ENCODE assay signal across 14 mouse cellular contexts in genomic region chr7:117430361-117430935, GRCm38 (mm10). TPM values are rescaled to one million over a fixed set of nuclear protein-coding genes. Genes with fewer than 3 reads are reported as not detected.
"Had no signal": no experiment of that assay in that cellular context is flagged by ENCODE, and none has a peak within 500 bp of the region (broad histone marks: within the 10 kb centered on the region; RNA-seq: fewer than 3 reads in every experiment).

No protein-coding gene starts in this region.

- H3K27ac ChIP-seq: limb, embryonic 10.5 days; liver, embryonic 15.5 days; neural tube, embryonic 15.5 days had no signal

- H3K36me3 ChIP-seq: limb, embryonic 10.5 days; liver, embryonic 15.5 days; neural tube, embryonic 15.5 days had no signal

- H3K27me3 ChIP-seq: liver, embryonic 15.5 days; neural tube, embryonic 15.5 days had no signal

- H3K4me2 ChIP-seq: liver, embryonic 11.5 days; liver, embryonic 15.5 days; neural tube, embryonic 15.5 days had no signal

- H3K9ac ChIP-seq: liver, embryonic 15.5 days; neural tube, embryonic 15.5 days had no signal

- H3K4me3 ChIP-seq: limb, embryonic 10.5 days; liver, embryonic 15.5 days; megakaryocyte, embryonic 14.5 days; myocyte; neural tube, embryonic 15.5 days had no signal

- H3K9me3 ChIP-seq: limb, embryonic 10.5 days; liver, embryonic 15.5 days; megakaryocyte, embryonic 14.5 days; neural tube, embryonic 15.5 days had no signal

- DNase-seq: kidney, adult 11 months; layer of hippocampus, adult 9-11 months; lung, adult 2 months; lung, postnatal 4 days; midbrain, embryonic 14.5 days; right cerebral cortex, adult 18-20 months; right cerebral cortex, postnatal 25 days; thymus, postnatal 36 days had no signal

RNA-seq across cellular contexts. Expression of gene Xylt1, which starts 49.7 kb away (rescaled TPM):
- polyA plus RNA-seq: myocyte had no signal
